Mouse (Mus musculus) forebrain, postnatal 0 days (tissue): ENCODE data around the gene Sde2. TPM values are rescaled to one million over a fixed set of nuclear protein-coding genes. Genes with fewer than 3 reads are reported as not detected.

Experiments used
- ATAC-seq: fragments of 200-750 bp; cut with Nextera tagmentation; 2 replicates; pipeline ENCODE4 v1.8.0; 2017; ENCODE audit warnings: mild to moderate bottlenecking, moderate library complexity
- DNase-seq: peaks from one replicate; pipeline ENCODE4 v3.0.0-alpha.2; 2015
- H3K27ac ChIP-seq: fragments of 300-500 bp; sonication (generic); 2 replicates; pipeline ENCODE4 v1.5.1; 2014; ENCODE audit warnings: low read depth, mild to moderate bottlenecking, antibody characterized with exemption, low read length, moderate library complexity, mixed read lengths
- H3K27me3 ChIP-seq: fragments of 300-500 bp; sonication (generic); 2 replicates; pipeline ENCODE4 v1.6.1; 2014; ENCODE audit warnings: mild to moderate bottlenecking, low read length, mixed read lengths; ENCODE audit not compliant: insufficient read depth
- H3K36me3 ChIP-seq: fragments of 300-500 bp; sonication (generic); 2 replicates; pipeline ENCODE4 v1.6.1; 2014; ENCODE audit warnings: mild to moderate bottlenecking, moderate library complexity; ENCODE audit not compliant: insufficient read depth
- H3K4me1 ChIP-seq: fragments of 300-500 bp; sonication (generic); 2 replicates; pipeline ENCODE4 v1.6.1; 2014; ENCODE audit warnings: antibody characterized with exemption; ENCODE audit not compliant: insufficient read depth
- H3K4me2 ChIP-seq: fragments of 300-500 bp; sonication (generic); 2 replicates; pipeline ENCODE4 v1.6.1; 2014; ENCODE audit warnings: low read depth, mild to moderate bottlenecking, moderate library complexity
- H3K4me3 ChIP-seq: fragments of 300-500 bp; sonication (generic); 2 replicates; pipeline ENCODE4 v1.5.1; 2014; ENCODE audit warnings: low read depth, low read length, mixed read lengths
- H3K9ac ChIP-seq: fragments of 300-500 bp; sonication (generic); 2 replicates; pipeline ENCODE4 v1.6.1; 2014; ENCODE audit warnings: mild to moderate bottlenecking
- H3K9me3 ChIP-seq: fragments of 300-500 bp; sonication (generic); 2 replicates; pipeline ENCODE4 v1.6.1; 2016; ENCODE audit warnings: low read length
- CTCF ChIP-seq: sonication (generic); IDR thresholded peaks from 2 replicates; pipeline ENCODE4 v1.5.1; 2016; ENCODE audit warnings: antibody characterized with exemption, control low read depth, low read depth
- WGBS: fragments of 180-500 bp; shearing (Covaris S2); extraction: QIAGEN DNeasy Blood & Tissue Kit; methylation state at CpG from one replicate; pipeline ENCODE4 v1.1.7; 2014; 5-methylcytosine and 5-hydroxymethylcytosine counted together
- polyA plus RNA-seq: library from polyadenylated mRNA; unstranded; fragments of >200 nt; fragmentation: Nextera tagmentation; extraction: Ambion mirVana; gene quantifications from 2 replicates; pipeline ENCODE4 v1.2.1, GENCODE M21; 2015
- total RNA-seq: library from RNA; depleted of rRNA; stranded (reverse); fragments of >200 nt; gene quantifications from 2 replicates; pipeline ENCODE4 v1.2.3, GENCODE M21; 2014; rRNA removed

Sde2 gene
- total and polyA plus RNA-seq, 2 experiments from 2014 or later, result 19.6 to 24.8 TPM

GRCm38 (mm10) chr1:180911653-180912287 is 60.8 kb downstream of the Sde2 start:
- DNase-seq (no peak), ATAC-seq (no peak)
- Histone ChIP-seq H3K9me3 (no peaks in the 10 kb centered on the region), H3K9ac (no peak overlapping the region), H3K4me2 (no peak overlapping the region), H3K4me3 (no peak overlapping the region), H3K27me3 (no peaks in the 10 kb centered on the region), H3K36me3 (peaks cover 20% of the 10 kb centered on the region), H3K27ac (no peak overlapping the region), H3K4me1 (no peaks in the 10 kb centered on the region)
- no peak for TF ChIP-seq CTCF
- WGBS, result 60% methylated on average over 19 of the region's 20 CpGs

DNA sequence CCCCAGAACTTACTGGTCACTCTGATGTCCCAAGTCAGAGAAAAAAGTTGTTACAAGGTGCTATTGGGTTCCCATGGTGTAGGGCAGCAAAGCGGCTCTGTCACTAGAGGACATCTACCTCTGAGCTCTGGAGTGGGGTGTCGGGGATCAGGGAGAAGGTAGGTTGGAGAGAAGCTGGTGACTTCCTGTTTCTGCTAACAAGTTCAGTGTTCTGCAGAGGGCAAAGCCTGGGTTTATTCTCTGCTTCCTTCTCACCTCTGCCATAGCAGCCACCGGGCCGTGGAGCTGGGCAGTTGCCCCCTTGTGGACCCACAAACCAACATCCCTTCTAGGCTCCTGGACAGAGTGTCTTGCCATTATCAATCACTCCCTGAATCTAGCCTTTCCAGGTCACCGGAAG is 61.9 kb downstream of the Sde2 start:
- Histone ChIP-seq H3K4me3 (no peak overlapping the region), H3K4me1 (no peaks in the 10 kb centered on the region), H3K9ac (no peak overlapping the region), H3K27me3 (no peaks in the 10 kb centered on the region), H3K27ac (no peak overlapping the region), H3K36me3 (peaks cover 11% of the 10 kb centered on the region), H3K9me3 (no peaks in the 10 kb centered on the region), H3K4me2 (no peak overlapping the region)
- no peak for TF ChIP-seq CTCF
- ATAC-seq, result no peak
- 89% methylated on average over 5 of the region's 5 CpGs for WGBS
- DNase-seq, result no peak

- H3K4me3 ChIP-seq, result no peak overlapping the region
- no peaks in the 10 kb centered on the region for H3K4me1 ChIP-seq
Measured at GRCm38 (mm10) chr1:180913797-180914196, 62.9 kb downstream of the Sde2 start.

DNA sequence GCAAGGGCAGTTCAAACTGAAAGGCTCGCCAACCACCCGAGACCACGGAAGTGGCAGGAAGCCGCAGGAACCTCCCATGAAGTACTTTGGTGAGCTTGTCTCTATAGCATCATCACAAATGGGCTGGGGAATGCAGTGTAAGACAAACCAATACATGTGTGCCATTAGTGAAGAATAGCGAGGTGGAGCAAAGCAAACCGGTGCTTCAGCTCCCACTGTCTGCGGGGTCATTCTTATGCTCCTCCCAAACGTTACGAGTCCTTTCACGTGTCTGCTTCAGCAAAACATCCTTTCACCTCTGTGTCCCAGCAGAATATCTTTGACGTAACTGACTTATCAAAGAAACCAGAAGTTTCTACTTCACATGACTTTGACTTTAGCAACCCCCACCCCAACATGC is 65.5 kb downstream of the Sde2 start:
- no peak for TF ChIP-seq CTCF
- Histone ChIP-seq H3K9ac (no peak overlapping the region), H3K9me3 (no peaks in the 10 kb centered on the region), H3K36me3 (no peaks in the 10 kb centered on the region), H3K4me2 (no peak overlapping the region), H3K4me3 (no peak overlapping the region), H3K4me1 (no peaks in the 10 kb centered on the region), H3K27me3 (no peaks in the 10 kb centered on the region), H3K27ac (no peak overlapping the region)
- WGBS, result 91% methylated on average over 11 of the region's 11 CpGs
- DNase-seq, result no peak
- ATAC-seq, result no peak

More at GRCm38 (mm10) chr1:180913797-180914196, 62.9 kb downstream of the Sde2 start:
- Histone ChIP-seq H3K4me2 (no peak overlapping the region), H3K9ac (no peak overlapping the region), H3K27ac (no peak overlapping the region), H3K36me3 (peaks cover 1% of the 10 kb centered on the region; the same call in 1 of the 2 replicates), H3K27me3 (no peaks in the 10 kb centered on the region), H3K9me3 (no peaks in the 10 kb centered on the region)
- WGBS, result 48% methylated on average over 4 of the region's 4 CpGs
- no peak for ATAC-seq
- no peak for DNase-seq
- no peak for TF ChIP-seq CTCF

DNA sequence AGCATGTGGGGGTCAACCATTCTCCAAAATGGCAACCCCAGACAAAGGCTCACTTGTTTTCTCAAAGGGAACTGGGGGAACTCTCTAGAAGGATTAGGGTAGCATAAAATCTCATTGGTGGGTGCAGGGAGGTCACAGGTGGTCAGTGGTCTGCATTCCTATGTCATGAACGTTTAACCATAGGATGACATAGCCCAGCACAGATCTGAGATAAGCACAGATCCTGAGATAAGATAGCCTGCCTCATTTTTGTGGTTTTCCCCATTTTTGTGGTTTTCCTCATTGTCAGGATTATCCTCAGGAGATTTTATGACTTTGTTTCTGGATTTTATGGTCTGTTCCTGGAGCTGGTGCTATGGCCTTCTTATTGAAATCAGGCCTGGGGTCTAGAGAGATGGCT is 66.1 kb downstream of the Sde2 start:
- Histone ChIP-seq H3K9me3 (no peaks in the 10 kb centered on the region), H3K9ac (no peak overlapping the region), H3K4me3 (no peak overlapping the region), H3K4me2 (no peak overlapping the region), H3K36me3 (no peaks in the 10 kb centered on the region), H3K4me1 (no peaks in the 10 kb centered on the region), H3K27ac (no peak overlapping the region), H3K27me3 (no peaks in the 10 kb centered on the region)
- TF ChIP-seq CTCF, result no peak
- WGBS, result 75% methylated on average over 1 of the region's 1 CpGs
- ATAC-seq (no peak), DNase-seq (no peak)

Other genes starting within 250 kb of the Sde2 start
- gene Lin9, start 210.0 kb upstream of the Sde2 start, total RNA-seq, result 9.0 and 11.7 TPM in 2 replicates
- 3.6 and 4.2 TPM in 2 replicates for gene Lin9, start 210.0 kb upstream of the Sde2 start, polyA plus RNA-seq
- gene Mixl1, start 154.1 kb upstream of the Sde2 start, total RNA-seq, result 0.67 TPM in 1 of 2 replicates, not detected in the other
- 0.10 and 0.38 TPM in 2 replicates for gene Mixl1, start 154.1 kb upstream of the Sde2 start, polyA plus RNA-seq
- 27.9 and 37.6 TPM in 2 replicates for gene Acbd3, start 125.1 kb upstream of the Sde2 start, total RNA-seq
- gene Acbd3, start 125.1 kb upstream of the Sde2 start, polyA plus RNA-seq, result 10.6 and 16.1 TPM in 2 replicates
- gene H3f3a, start 37.2 kb upstream of the Sde2 start, total RNA-seq, result 3,418 and 3,587 TPM in 2 replicates
- 2,464 and 2,886 TPM in 2 replicates for gene H3f3a, start 37.2 kb upstream of the Sde2 start, polyA plus RNA-seq
- 21.1 and 21.2 TPM in 2 replicates for gene Lefty2, start 42.0 kb downstream of the Sde2 start, total RNA-seq
- 11.3 and 17.3 TPM in 2 replicates for gene Lefty2, start 42.0 kb downstream of the Sde2 start, polyA plus RNA-seq
- 64.2 and 81.2 TPM in 2 replicates for gene Pycr2, start 53.2 kb downstream of the Sde2 start, total RNA-seq
- 68.4 and 70.5 TPM in 2 replicates for gene Pycr2, start 53.2 kb downstream of the Sde2 start, polyA plus RNA-seq
- gene Lefty1, start 83.9 kb downstream of the Sde2 start, total RNA-seq, result not detected in 2 replicates
- gene Lefty1, start 83.9 kb downstream of the Sde2 start, polyA plus RNA-seq, result 0.33 and 0.35 TPM in 2 replicates
- 1.3 and 3.2 TPM in 2 replicates for gene Tmem63a, start 91.2 kb downstream of the Sde2 start, total RNA-seq
- gene Tmem63a, start 91.2 kb downstream of the Sde2 start, polyA plus RNA-seq, result 1.8 and 2.1 TPM in 2 replicates
- gene Ephx1, start 169.8 kb downstream of the Sde2 start, total RNA-seq, result 10.2 and 13.9 TPM in 2 replicates
- gene Ephx1, start 169.8 kb downstream of the Sde2 start, polyA plus RNA-seq, result 10.4 and 10.5 TPM in 2 replicates
- not detected in 2 replicates for gene 9130409I23Rik, start 200.1 kb downstream of the Sde2 start, total RNA-seq
- 0.08 TPM in 1 of 2 replicates, not detected in the other for gene 9130409I23Rik, start 200.1 kb downstream of the Sde2 start, polyA plus RNA-seq